Comparison of ENCODE assay signal across 17 mouse cellular contexts in the genomic region with DNA sequence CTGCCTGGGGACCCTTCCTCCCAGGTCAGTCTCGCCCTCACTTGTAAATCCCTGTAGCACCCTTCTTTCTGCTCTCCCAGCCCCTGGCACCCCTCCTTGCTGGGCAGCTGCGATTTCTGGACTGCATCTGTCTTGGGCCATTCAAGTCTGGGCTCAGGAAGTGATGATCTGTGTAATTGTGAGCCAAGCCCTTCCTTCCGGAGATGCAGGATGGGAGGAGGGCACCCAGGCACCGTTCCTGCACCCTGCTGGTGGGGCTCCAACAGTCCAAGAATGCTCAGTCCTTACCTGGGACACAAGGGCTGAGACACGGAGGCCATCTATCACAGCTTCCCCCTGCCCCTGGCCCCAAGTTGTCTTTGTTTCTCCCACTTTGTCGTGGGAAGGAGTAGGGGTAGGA. TPM values are rescaled to one million over a fixed set of nuclear protein-coding genes. Genes with fewer than 3 reads are reported as not detected.
A peak's percentile ranks its signal among the peaks of the same experiment; 100 is the strongest.
DNase-seq lines count a peak whose midpoint lies in the region; ATAC-seq and TF ChIP-seq lines count a peak whose summit lies in the region.
"Had no signal": no experiment of that assay in that cellular context is flagged by ENCODE, and none has a peak within 500 bp of the region (broad histone marks: within the 10 kb centered on the region; RNA-seq: fewer than 3 reads in every experiment).

No protein-coding gene starts in this region.

- intact Hi-C loops in gastrocnemius, adult 2 months (cut with DNase I) = no loop called here

- no peak overlapping the region for H3K4me2 ChIP-seq in hindbrain, embryonic 12.5 days (replicated peaks)
- H3K4me2 ChIP-seq: liver, embryonic 15.5 days; midbrain, embryonic 11.5 days had no signal

- no peak for ATAC-seq in hindbrain, embryonic 12.5 days (ENCODE audit: low FRiP score)

- H3K27me3 ChIP-seq in kidney, adult 2 months (replicated peaks; ENCODE audit: control insufficient read depth, insufficient read depth, low read length) = no peaks in the 10 kb centered on the region
- peaks cover 55% of the 10 kb centered on the region for H3K27me3 ChIP-seq in hindbrain, embryonic 12.5 days

- 72% methylated on average over 6 of the region's 6 CpGs for WGBS in kidney, adult 2 months
- 71% methylated on average over 6 of the region's 6 CpGs for WGBS in hindbrain, embryonic 12.5 days

- 0 out of 2 replicates have a peak, but pooled peaks cover 9% of the 10 kb centered on the region for H3K4me1 ChIP-seq in kidney, adult 2 months (ENCODE audit: control insufficient read depth, insufficient read depth, low read length)
- H3K4me1 ChIP-seq in hindbrain, embryonic 12.5 days = peaks cover 11% of the 10 kb centered on the region

- TF ChIP-seq CTCF in gastrocnemius, adult 2 months (IDR thresholded peaks at IDR 0.05) = no peak
- no peak for TF ChIP-seq CTCF in kidney, adult 2 months (conservative IDR thresholded peaks at IDR 0.05; ENCODE audit: insufficient read depth, insufficient read length, low read depth, low read length)

- peak overlapping the region; percentile 57 for H3K27ac ChIP-seq in gastrocnemius, adult 2 months
- 0 out of 2 replicates have a peak overlapping the region, but pooled peaks have one; percentile 18 for H3K27ac ChIP-seq in kidney, adult 2 months (ENCODE audit: insufficient read depth, low read depth, low read length)
- no peak overlapping the region for H3K27ac ChIP-seq in hindbrain, embryonic 12.5 days
- H3K27ac ChIP-seq: limb, embryonic 10.5 days; liver, embryonic 15.5 days had no signal

- no peaks in the 10 kb centered on the region for H3K9me3 ChIP-seq in hindbrain, embryonic 12.5 days (replicated peaks)
- H3K9me3 ChIP-seq: limb, embryonic 10.5 days; liver, embryonic 15.5 days had no signal

- H3K9ac ChIP-seq in hindbrain, embryonic 12.5 days = no peak overlapping the region
- H3K9ac ChIP-seq: liver, embryonic 15.5 days had no signal

- peak overlapping the region; percentile 80 for H3K4me3 ChIP-seq in gastrocnemius, adult 2 months
- peak overlapping the region; percentile 2; the same call in 1 of the 2 replicates for H3K4me3 ChIP-seq in kidney, adult 2 months (ENCODE audit: insufficient read depth, low read depth, low read length)
- no peak overlapping the region for H3K4me3 ChIP-seq in hindbrain, embryonic 12.5 days
- H3K4me3 ChIP-seq: limb, embryonic 10.5 days; liver, embryonic 15.5 days; myocyte had no signal

- no peak for TF ChIP-seq POLR2A in kidney, adult 2 months (IDR thresholded peaks at IDR 0.05; ENCODE audit: low read depth, low read length)

- H3K36me3 ChIP-seq in kidney, adult 2 months (ENCODE audit: control insufficient read depth, insufficient read depth, low read length) = no peaks in the 10 kb centered on the region
- no peaks in the 10 kb centered on the region for H3K36me3 ChIP-seq in hindbrain, embryonic 12.5 days

- peak; percentile 71 for DNase-seq in gastrocnemius, adult 2 months
- no peak for DNase-seq in gastrocnemius, postnatal 10 days
- DNase-seq in kidney, adult 2 months = peak; percentile 57
- DNase-seq in kidney, postnatal 4 days = no peak
- peak; percentile 67 for DNase-seq in cerebellum, adult 8-10 months
- DNase-seq in lung, postnatal 10 days = peak; percentile 67
- no peak for DNase-seq in right cerebral cortex, postnatal 14 days
- DNase-seq: B cell, adult 2 months; kidney, adult 8-10 months; thymus, postnatal 36 days had no signal

RNA-seq across cellular contexts. Expression of gene Ifitm10, which starts 3.7 kb away (rescaled TPM):
- 1 to 10 TPM; 3.0 to 4.1 TPM for total RNA-seq in gastrocnemius, adult 2 months (2021)
- total RNA-seq in gastrocnemius, postnatal 10 days (2021) = 1 to 10 TPM; 3.3 to 4.8 TPM
- polyA plus RNA-seq in kidney, adult 2 months (2012; rRNA removed) = 3.1 and 4.1 TPM in 2 replicates
- polyA plus RNA-seq in hindbrain, embryonic 12.5 days (2016; fragmentation: Nextera tagmentation; extraction: Ambion mirVana) = 0.82 and 1.3 TPM in 2 replicates

RNA-seq across cellular contexts. Expression of gene Gm49369, which starts 12.6 kb away (rescaled TPM):
- total RNA-seq in gastrocnemius, adult 2 months (2021) = 1 to 10 TPM; 1.5 to 1.8 TPM
- 1 to 10 TPM in 1 of 2 experiments, not detected in 1; 1.0 TPM for total RNA-seq in gastrocnemius, postnatal 10 days (2021)
- polyA plus RNA-seq in kidney, adult 2 months (2012; rRNA removed) = 0.36 TPM in 1 of 2 replicates, not detected in the other
- polyA plus RNA-seq in hindbrain, embryonic 12.5 days (2016; fragmentation: Nextera tagmentation; extraction: Ambion mirVana) = not detected in 2 replicates
- polyA plus RNA-seq: hindbrain, embryonic 11.5 days; stomach, embryonic 14.5 days had no signal

RNA-seq across cellular contexts. Expression of gene Ctsd, which starts 18.0 kb away (rescaled TPM):
- total RNA-seq in gastrocnemius, adult 2 months (2021) = 100 to 1,000 TPM; 411 to 467 TPM
- 100 to 1,000 TPM; 249 to 254 TPM for total RNA-seq in gastrocnemius, postnatal 10 days (2021)
- polyA plus RNA-seq in kidney, adult 2 months (2012; rRNA removed) = 830 and 897 TPM in 2 replicates
- polyA plus RNA-seq in hindbrain, embryonic 12.5 days (2016; fragmentation: Nextera tagmentation; extraction: Ambion mirVana) = 213 and 215 TPM in 2 replicates

Comparison
In these comparisons a context has a peak if more than half of its experiments do, and no peak if none do; other contexts are left out.
1. DNase-seq: peak in gastrocnemius, adult 2 months (single experiment), kidney, adult 2 months (single experiment), cerebellum, adult 8-10 months (single experiment) and lung, postnatal 10 days (single experiment); none in gastrocnemius, postnatal 10 days (single experiment), kidney, postnatal 4 days (0 of 2) and right cerebral cortex, postnatal 14 days (single experiment).